Mouse (Mus musculus) stomach, embryonic 14.5 days (tissue): Measurements from ENCODE around the gene Antxr1. TPM values are rescaled to one million over a fixed set of nuclear protein-coding genes. Genes with fewer than 3 reads are reported as not detected.

Experiments used
- ATAC-seq: fragments of 200-750 bp; cut with Nextera tagmentation; 2 replicates; pipeline ENCODE4 v1.8.0; 2017; ENCODE audit warnings: low read depth, moderate TSS enrichment; ENCODE audit not compliant: insufficient number of reproducible peaks, insufficient read depth, low FRiP score
- H3K27ac ChIP-seq: fragments of 300-500 bp; sonication (generic); 2 replicates; pipeline ENCODE4 v1.5.1; 2014; ENCODE audit warnings: mild to moderate bottlenecking, low read length, moderate library complexity, mixed read lengths
- H3K27me3 ChIP-seq: fragments of 300-500 bp; sonication (generic); 2 replicates; pipeline ENCODE4 v1.6.1; 2014; ENCODE audit warnings: low read length, control low read depth, mixed read lengths; ENCODE audit not compliant: control insufficient read depth, insufficient read depth
- H3K36me3 ChIP-seq: fragments of 300-500 bp; sonication (generic); 2 replicates; pipeline ENCODE4 v1.6.1; 2014; ENCODE audit warnings: mild to moderate bottlenecking, control low read depth, low read length, moderate library complexity, mixed read lengths; ENCODE audit not compliant: control insufficient read depth, insufficient read depth
- H3K4me1 ChIP-seq: fragments of 300-500 bp; sonication (generic); 2 replicates; pipeline ENCODE4 v1.6.1; 2014; ENCODE audit warnings: low read length, control low read depth, mixed read lengths; ENCODE audit not compliant: control insufficient read depth, insufficient read depth
- H3K4me2 ChIP-seq: fragments of 300-500 bp; sonication (generic); replicated peaks from 2 replicates; pipeline ENCODE4 v1.6.1; 2014; ENCODE audit warnings: low read depth, low read length, control low read depth
- H3K4me3 ChIP-seq: fragments of 300-500 bp; sonication (generic); 2 replicates; pipeline ENCODE4 v1.5.1; 2014; ENCODE audit warnings: low read depth, low read length, control low read depth
- H3K9ac ChIP-seq: fragments of 300-500 bp; sonication (generic); replicated peaks from 2 replicates; pipeline ENCODE4 v1.6.1; 2014; ENCODE audit warnings: low read depth, mild to moderate bottlenecking, control low read depth, low read length, moderate library complexity, mixed read lengths
- H3K9me3 ChIP-seq: fragments of 300-500 bp; sonication (generic); 2 replicates; pipeline ENCODE4 v1.6.1; 2016; ENCODE audit warnings: low read depth, low read length, control low read depth; ENCODE audit not compliant: control insufficient read depth
- WGBS: fragments of 180-500 bp; shearing (Covaris S2); extraction: QIAGEN DNeasy Blood & Tissue Kit; methylation state at CpG from one replicate; pipeline ENCODE4 v1.1.7; 2014; 5-methylcytosine and 5-hydroxymethylcytosine counted together
- polyA plus RNA-seq: library from polyadenylated mRNA; unstranded; fragments of >200 nt; fragmentation: Nextera tagmentation; extraction: Ambion mirVana; gene quantifications from 2 replicates; pipeline ENCODE4 v1.2.1, GENCODE M21; 2014

Antxr1 gene
- polyA plus RNA-seq, 1 experiment from 2014 or later, result 13.5 TPM

DNA sequence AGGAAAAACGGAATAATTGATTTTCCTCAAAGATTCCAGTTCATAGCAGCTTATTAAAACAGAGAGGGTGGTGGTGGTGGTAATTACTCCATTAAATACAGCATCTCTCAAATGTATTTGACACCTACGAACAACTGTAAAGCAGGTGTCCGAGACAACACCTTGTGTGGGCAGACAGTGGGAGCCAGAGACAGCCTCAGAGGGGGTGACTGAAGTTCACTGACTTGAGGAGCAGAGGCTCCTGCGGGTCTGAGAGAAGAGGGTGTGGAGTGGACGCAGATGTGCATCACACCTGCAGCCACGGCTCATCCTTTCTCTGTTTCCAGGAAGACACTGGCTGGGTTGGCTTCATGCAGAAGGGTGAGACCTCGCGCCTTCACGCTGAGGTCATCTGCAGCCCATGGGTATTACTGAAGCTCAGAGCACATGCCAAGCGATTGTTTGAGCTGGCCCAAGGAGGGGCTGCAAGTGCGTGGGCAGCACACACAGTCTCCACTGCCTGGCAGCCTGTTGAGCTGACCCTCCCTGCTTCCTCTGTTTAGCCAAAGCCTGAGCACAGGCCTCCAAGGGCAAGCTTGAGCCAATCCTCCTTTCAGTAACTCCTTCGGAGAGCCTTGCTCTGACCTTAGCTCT is 168.8 kb downstream of the Antxr1 start:
- no peak overlapping the region for H3K27ac ChIP-seq
- H3K4me3 ChIP-seq, result no peak overlapping the region
- no peak overlapping the region for H3K4me2 ChIP-seq
- H3K4me1 ChIP-seq, result no peaks in the 10 kb centered on the region
- WGBS, result 73% methylated on average over 12 of the region's 12 CpGs
- H3K9ac ChIP-seq, result no peak overlapping the region
- peaks cover under 1% of the 10 kb centered on the region; the same call in 1 of the 2 replicates for H3K36me3 ChIP-seq
- H3K9me3 ChIP-seq, result no peaks in the 10 kb centered on the region
- ATAC-seq, result no peak
- no peaks in the 10 kb centered on the region for H3K27me3 ChIP-seq

DNA sequence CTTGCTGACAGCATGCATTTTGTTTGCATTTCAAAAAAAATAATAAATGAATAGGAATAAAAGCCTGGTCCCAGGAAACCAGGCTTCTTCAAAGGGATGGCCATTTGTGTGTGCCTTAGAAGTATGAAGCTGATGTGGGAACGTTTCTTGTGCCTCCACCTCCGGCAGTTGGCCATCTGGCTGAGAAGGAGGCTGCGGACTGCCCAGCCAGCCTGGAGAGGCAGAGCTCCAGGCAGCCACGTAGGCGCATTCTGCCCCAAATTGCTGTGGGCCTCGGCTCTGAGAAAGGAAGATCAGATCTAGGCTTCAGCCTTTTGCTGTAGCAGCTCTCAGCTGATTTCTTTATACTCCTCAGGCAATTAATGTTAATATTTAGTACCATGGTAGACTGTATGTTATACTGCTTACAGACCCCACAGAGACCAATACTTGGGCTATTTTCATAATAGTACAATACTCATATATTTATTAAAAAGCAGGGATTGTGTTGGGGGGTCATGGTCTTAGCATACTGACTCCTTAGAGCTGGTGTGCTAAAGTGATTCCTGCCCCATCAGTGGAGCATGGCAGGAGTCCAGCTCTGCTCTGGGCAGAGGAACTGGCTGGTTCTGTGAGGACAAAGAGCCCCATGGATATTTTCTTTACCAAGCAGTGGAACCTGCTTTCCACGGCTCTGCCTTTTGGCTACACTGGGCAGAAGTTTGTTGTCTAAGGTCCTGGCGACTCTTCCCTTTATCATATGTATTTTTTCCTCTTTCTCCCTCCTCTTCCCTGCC is 169.9 kb downstream of the Antxr1 start:
- no peak overlapping the region for H3K4me2 ChIP-seq
- H3K9me3 ChIP-seq, result no peaks in the 10 kb centered on the region
- 76% methylated on average over 8 of the region's 8 CpGs for WGBS
- no peak for ATAC-seq
- no peaks in the 10 kb centered on the region; the same call in 1 of the 2 replicates for H3K36me3 ChIP-seq
- H3K4me3 ChIP-seq, result no peak overlapping the region
- H3K27ac ChIP-seq, result no peak overlapping the region
- H3K9ac ChIP-seq, result no peak overlapping the region
- H3K4me1 ChIP-seq, result no peaks in the 10 kb centered on the region
- H3K27me3 ChIP-seq, result no peaks in the 10 kb centered on the region

DNA sequence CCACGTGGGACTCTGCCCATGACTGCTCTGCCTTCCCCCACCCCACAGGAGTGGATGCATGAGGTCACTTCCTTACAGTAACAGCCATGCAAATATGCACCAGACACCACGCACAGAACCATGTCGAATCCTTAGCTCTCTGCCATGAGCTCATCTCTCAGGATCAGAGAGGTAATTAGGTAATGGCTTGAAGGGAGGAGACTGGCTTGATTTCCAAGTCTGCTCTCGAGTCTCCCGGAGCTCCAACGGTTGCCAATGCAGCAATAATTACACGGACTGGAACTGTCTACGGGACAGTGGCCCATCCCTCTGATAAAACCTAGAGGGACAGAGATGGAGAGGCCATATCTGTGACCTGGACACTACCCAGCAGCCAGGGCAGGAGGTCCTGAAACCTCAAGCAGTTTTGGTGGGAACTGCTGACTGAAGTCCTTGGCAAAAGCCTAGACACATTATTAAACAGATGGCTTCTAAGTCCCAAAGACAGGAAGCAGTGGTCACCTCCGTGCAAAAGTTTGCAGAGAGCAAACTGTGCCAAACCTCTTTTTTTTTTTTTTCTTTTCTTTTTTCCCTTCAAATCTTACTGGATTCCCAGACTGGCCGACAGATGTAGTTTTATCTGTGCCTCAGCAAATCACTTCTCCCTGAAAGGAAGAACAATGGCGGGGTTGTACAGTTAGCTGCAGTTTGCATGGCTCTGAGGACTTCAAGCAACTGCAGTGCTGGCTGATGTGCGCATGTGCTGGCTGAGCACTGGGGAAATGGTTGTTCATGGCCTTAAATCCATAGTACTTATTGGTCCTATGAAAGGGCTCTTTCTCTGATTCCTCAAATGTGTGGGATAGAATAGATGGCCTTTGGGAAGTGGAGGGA is 174.0 kb downstream of the Antxr1 start:
- Histone ChIP-seq H3K27ac (no peak overlapping the region), H3K4me3 (no peak overlapping the region), H3K9me3 (no peaks in the 10 kb centered on the region), H3K36me3 (no peaks in the 10 kb centered on the region; the same call in 1 of the 2 replicates), H3K27me3 (no peaks in the 10 kb centered on the region), H3K4me1 (no peaks in the 10 kb centered on the region), H3K4me2 (no peak overlapping the region), H3K9ac (no peak overlapping the region)
- 64% methylated on average over 12 of the region's 12 CpGs for WGBS
- ATAC-seq, result no peak

DNA sequence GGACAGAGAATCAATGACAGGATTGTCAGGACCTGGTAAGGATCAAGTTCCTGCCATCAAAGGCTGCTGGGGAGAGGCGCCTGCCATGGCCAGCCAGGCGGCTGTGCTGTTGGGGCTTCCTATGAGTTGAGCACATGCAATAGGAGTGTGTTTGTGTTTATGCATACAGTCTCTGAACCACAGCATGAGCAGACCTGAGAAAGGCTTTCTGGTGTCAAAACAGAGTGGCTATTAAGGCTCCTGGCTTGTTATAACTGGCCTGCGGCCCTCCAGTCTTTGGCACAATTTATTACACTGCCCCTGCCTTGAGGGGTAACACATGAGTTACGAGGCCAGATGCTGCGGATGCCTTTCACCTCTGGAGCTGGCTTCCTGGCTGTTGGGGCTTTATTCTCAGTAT is 175.4 kb downstream of the Antxr1 start:
- WGBS, result 76% methylated on average over 5 of the region's 5 CpGs
- ATAC-seq, result no peak
- Histone ChIP-seq H3K4me1 (no peaks in the 10 kb centered on the region), H3K4me2 (no peak overlapping the region), H3K9me3 (no peaks in the 10 kb centered on the region), H3K36me3 (no peaks in the 10 kb centered on the region; the same call in 1 of the 2 replicates), H3K4me3 (no peak overlapping the region), H3K9ac (no peak overlapping the region), H3K27me3 (no peaks in the 10 kb centered on the region), H3K27ac (no peak overlapping the region)

DNA sequence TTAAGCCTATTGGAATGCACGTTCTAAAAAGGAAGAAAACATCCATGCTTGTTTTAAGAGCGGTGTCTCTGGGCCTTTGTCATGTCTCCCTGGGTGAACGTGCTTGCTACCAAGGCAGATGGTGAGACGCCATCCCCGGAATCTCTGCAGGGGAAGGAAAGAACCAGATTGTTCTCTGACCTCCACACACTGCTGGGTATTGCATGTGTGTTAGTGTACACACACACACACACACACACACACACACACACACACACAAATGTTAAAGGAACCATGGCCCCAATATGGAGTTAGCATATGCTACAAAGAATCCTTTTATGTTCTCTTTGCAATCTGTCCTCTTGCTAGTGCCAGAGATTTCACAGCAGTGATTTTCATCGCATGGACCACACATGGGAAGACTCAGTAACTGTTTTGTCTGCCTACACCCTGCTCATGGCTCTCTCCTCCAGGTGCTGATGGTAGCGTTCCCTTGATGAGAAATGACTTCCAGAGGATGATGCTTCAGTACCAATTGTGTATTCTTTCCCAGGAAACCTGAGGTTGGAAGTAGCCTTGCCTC is 177.5 kb downstream of the Antxr1 start:
- Histone ChIP-seq H3K4me2 (no peak overlapping the region), H3K4me3 (no peak overlapping the region), H3K4me1 (no peaks in the 10 kb centered on the region), H3K27ac (no peak overlapping the region), H3K9ac (no peak overlapping the region), H3K27me3 (no peaks in the 10 kb centered on the region), H3K9me3 (no peaks in the 10 kb centered on the region), H3K36me3 (no peaks in the 10 kb centered on the region)
- 74% methylated on average over 7 of the region's 7 CpGs for whole genome bisulfite sequencing
- ATAC-seq, result no peak

DNA sequence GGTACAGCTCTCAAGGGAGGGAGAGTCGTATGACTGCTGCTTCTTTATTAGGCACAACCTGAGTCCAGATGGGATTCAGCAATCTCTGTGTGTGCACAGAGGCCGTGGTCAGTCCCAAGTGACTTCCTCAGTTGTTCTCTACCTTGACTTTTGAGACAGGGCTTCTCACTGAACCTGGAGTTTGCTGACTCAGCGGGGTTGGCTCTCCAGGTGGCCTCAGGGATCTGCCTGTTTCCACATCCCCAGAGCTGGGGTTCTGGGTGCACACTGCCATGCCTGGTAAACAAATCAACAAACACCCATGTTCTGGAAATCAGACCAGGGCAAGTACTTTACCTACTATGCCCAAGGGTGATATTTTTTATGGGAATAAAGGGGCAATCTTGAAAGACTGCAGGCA is 181.8 kb downstream of the Antxr1 start:
- H3K4me2 ChIP-seq, result no peak overlapping the region
- no peaks in the 10 kb centered on the region for H3K4me1 ChIP-seq
- H3K9me3 ChIP-seq, result no peaks in the 10 kb centered on the region
- H3K36me3 ChIP-seq, result no peaks in the 10 kb centered on the region
- H3K27me3 ChIP-seq, result no peaks in the 10 kb centered on the region
- WGBS, result 85% methylated on average over 3 of the region's 3 CpGs
- no peak overlapping the region for H3K27ac ChIP-seq
- H3K9ac ChIP-seq, result no peak overlapping the region
- no peak overlapping the region for H3K4me3 ChIP-seq
- no peak for ATAC-seq

DNA sequence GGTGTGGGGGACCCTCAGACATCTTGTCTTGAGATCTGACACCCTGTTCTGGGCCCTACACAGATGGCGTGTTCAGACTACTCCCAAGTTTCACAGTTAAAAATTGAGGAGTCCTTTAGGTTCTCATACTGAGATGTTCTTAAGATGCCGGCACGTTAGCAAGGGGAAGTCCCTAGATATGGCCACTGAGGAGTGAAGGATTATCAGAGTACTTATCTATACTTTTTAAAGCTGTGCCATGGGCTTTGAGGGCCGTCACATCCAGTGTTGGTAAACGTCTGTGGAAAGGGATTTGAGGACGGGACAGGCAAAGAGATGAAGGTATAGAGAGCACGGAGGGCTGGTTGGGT is 182.4 kb downstream of the Antxr1 start:
- H3K4me2 ChIP-seq, result no peak overlapping the region
- WGBS, result 78% methylated on average over 7 of the region's 7 CpGs
- no peaks in the 10 kb centered on the region for H3K4me1 ChIP-seq
- no peak for ATAC-seq
- H3K27ac ChIP-seq, result no peak overlapping the region
- H3K9me3 ChIP-seq, result no peaks in the 10 kb centered on the region
- H3K9ac ChIP-seq, result no peak overlapping the region
- no peaks in the 10 kb centered on the region for H3K27me3 ChIP-seq
- no peak overlapping the region for H3K4me3 ChIP-seq
- H3K36me3 ChIP-seq, result no peaks in the 10 kb centered on the region

DNA sequence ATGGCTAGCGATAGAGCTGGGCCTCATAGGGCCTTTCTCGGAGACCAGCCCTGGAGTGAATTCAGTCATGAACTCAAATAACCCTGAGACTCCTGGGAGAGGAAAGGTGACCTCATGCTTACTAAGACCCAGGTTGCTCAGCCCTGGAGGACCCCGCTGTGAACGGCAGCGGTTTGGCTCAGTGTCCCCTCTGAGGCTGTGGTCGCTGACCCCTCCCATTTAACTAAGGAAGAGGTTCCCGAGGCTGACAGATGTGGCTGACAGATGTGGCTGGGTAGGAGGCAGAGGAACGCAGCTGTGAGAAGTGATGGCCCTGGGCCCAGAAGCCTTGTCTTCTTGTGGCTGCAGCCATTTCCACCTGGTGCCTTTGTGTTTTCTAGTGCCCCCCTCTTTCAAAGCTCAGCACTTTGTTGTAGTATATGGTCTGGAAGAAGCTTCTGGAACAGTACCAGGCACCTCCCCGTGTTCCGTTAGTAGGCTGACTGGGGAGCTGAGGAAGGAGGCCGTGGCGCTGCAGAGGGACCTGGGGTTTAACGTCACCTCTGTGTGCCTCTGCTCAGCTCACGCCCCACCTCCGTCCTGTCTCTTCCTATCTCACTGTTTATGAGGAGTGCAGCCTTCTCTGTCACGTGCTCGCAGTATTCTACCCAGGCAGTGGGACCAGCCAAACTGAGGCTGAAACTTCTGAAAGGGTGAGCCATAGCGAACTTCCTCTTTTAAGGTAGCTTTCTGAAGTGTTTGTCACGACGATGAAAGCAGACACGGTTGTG is 183.0 kb downstream of the Antxr1 start:
- Histone ChIP-seq H3K4me3 (no peak overlapping the region), H3K4me1 (no peaks in the 10 kb centered on the region), H3K9ac (no peak overlapping the region), H3K36me3 (no peaks in the 10 kb centered on the region), H3K27ac (no peak overlapping the region; the same call in 1 of the 2 replicates), H3K27me3 (no peaks in the 10 kb centered on the region), H3K4me2 (no peak overlapping the region), H3K9me3 (no peaks in the 10 kb centered on the region)
- WGBS, result 67% methylated on average over 21 of the region's 21 CpGs
- no peak for ATAC-seq
